Mouse (Mus musculus) lung, postnatal 0 days (tissue): ENCODE data around the gene Ctsw.

Experiments used
- CTCF ChIP-seq: IDR thresholded peaks from 2 replicates; pipeline ENCODE4 v1.5.1; 2016; ENCODE audit warnings: antibody characterized with exemption, mild to moderate bottlenecking
- EP300 ChIP-seq: IDR thresholded peaks from 2 replicates; pipeline ENCODE4 v1.6.1; 2016; ENCODE audit warnings: antibody characterized with exemption, mild to moderate bottlenecking, control low read depth

- no peak for TF ChIP-seq CTCF
- no peak for TF ChIP-seq EP300
Observed at GRCm38 (mm10) chr19:5465037-5465436, 3.3 kb downstream of the Ctsw start.
